Mouse (Mus musculus) heart, embryonic 14.5 days (tissue): Measurements from ENCODE around the gene Olfr218. TPM values are rescaled to one million over a fixed set of nuclear protein-coding genes. Genes with fewer than 3 reads are reported as not detected.

Experiments used
- ATAC-seq: fragments of 200-750 bp; cut with Nextera tagmentation; 2 replicates; pipeline ENCODE4 v1.8.0; 2017; ENCODE audit warnings: low read depth, moderate TSS enrichment; ENCODE audit not compliant: insufficient number of reproducible peaks, insufficient read depth, low FRiP score
- H3K27ac ChIP-seq, 2 experiments: fragments of 200-500 bp in 1 of 2; fragments of 300-500 bp in 1 of 2; sonication (generic) in 1 of 2; replicated peaks in 1 of 2; 2 replicates each; pipeline ENCODE4 v1.5.1; 2012 to 2014; ENCODE audit warnings: low read depth in 2 of 2, low read length in 2 of 2, control low read depth in 1 of 2, mild to moderate bottlenecking in 1 of 2, mixed read lengths in 1 of 2; ENCODE audit not compliant: control insufficient read depth in 1 of 2, insufficient read depth in 1 of 2
- H3K27me3 ChIP-seq: fragments of 300-500 bp; sonication (generic); 2 replicates; pipeline ENCODE4 v1.6.1; 2014; ENCODE audit warnings: mild to moderate bottlenecking, low read length, control low read depth; ENCODE audit not compliant: control insufficient read depth, insufficient read depth
- H3K36me3 ChIP-seq: fragments of 300-500 bp; sonication (generic); 2 replicates; pipeline ENCODE4 v1.6.1; 2014; ENCODE audit warnings: mild to moderate bottlenecking, control low read depth, low read length, mixed read lengths; ENCODE audit not compliant: control insufficient read depth, insufficient read depth
- H3K4me1 ChIP-seq, 2 experiments: fragments of 200-500 bp in 1 of 2; fragments of 300-500 bp in 1 of 2; sonication (generic) in 1 of 2; 2 replicates each; pipeline ENCODE4 v1.6.1; 2012 to 2014; ENCODE audit warnings: low read length in 2 of 2, control low read depth in 1 of 2, mixed read lengths in 1 of 2; ENCODE audit not compliant: control insufficient read depth in 2 of 2, insufficient read depth in 2 of 2
- H3K4me2 ChIP-seq: fragments of 300-500 bp; sonication (generic); 2 replicates; pipeline ENCODE4 v1.6.1; 2014; ENCODE audit warnings: mild to moderate bottlenecking, low read length
- H3K4me3 ChIP-seq, 2 experiments: fragments of 200-500 bp in 1 of 2; fragments of 300-500 bp in 1 of 2; sonication (generic) in 1 of 2; 2 replicates each; pipeline ENCODE4 v1.5.1; 2012 to 2014; ENCODE audit warnings: low read length in 2 of 2, mild to moderate bottlenecking in 2 of 2, control low read depth in 1 of 2, low read depth in 1 of 2, moderate library complexity in 1 of 2; ENCODE audit not compliant: control insufficient read depth in 1 of 2, insufficient read depth in 1 of 2
- H3K9ac ChIP-seq: fragments of 300-500 bp; sonication (generic); 2 replicates; pipeline ENCODE4 v1.6.1; 2014; ENCODE audit warnings: mild to moderate bottlenecking, low read length
- H3K9me3 ChIP-seq: fragments of 300-500 bp; sonication (generic); 2 replicates; pipeline ENCODE4 v1.6.1; 2016; ENCODE audit warnings: low read length, control low read depth; ENCODE audit not compliant: control insufficient read depth
- WGBS: fragments of 180-500 bp; shearing (Covaris S2); extraction: QIAGEN DNeasy Blood & Tissue Kit; methylation state at CpG from one replicate; pipeline ENCODE4 v1.1.7; 2014; 5-methylcytosine and 5-hydroxymethylcytosine counted together
- polyA plus RNA-seq: library from polyadenylated mRNA; unstranded; fragments of >200 nt; fragmentation: Nextera tagmentation; extraction: Ambion mirVana; gene quantifications from 2 replicates; pipeline ENCODE4 v1.2.1, GENCODE M21; 2014

Gene Olfr218
- not detected in 2 replicates for polyA plus RNA-seq

- no peak within 1 kb of the TSS for H3K27ac ChIP-seq
- no peak for ATAC-seq
- no peaks in the 10 kb centered on the region for H3K9me3 ChIP-seq
- WGBS, result 67% methylated on average over 5 of the region's 5 CpGs
- H3K9ac ChIP-seq, result no peak within 1 kb of the TSS
- no peaks in the 10 kb centered on the region for H3K4me1 ChIP-seq
- no peak within 1 kb of the TSS for H3K4me2 ChIP-seq
- H3K27me3 ChIP-seq, result no peaks in the 10 kb centered on the region
- H3K36me3 ChIP-seq, result no peaks in the 10 kb centered on the region
- no peak within 1 kb of the TSS for H3K4me3 ChIP-seq
These were observed at the start of gene Olfr218 for GRCm38 (mm10) chr1:173197508-173197907. TSS of gene Olfr218 (plus strand) at chr1:173197808.

GRCm38 (mm10) chr1:173174154-173174842 lies 23.3 kb upstream of the Olfr218 start:
- Histone ChIP-seq H3K27me3 (no peaks in the 10 kb centered on the region), H3K4me1 (no peaks in the 10 kb centered on the region), H3K4me2 (no peak overlapping the region), H3K9me3 (no peaks in the 10 kb centered on the region), H3K27ac (no peak overlapping the region), H3K36me3 (no peaks in the 10 kb centered on the region), H3K9ac (no peak overlapping the region), H3K4me3 (no peak overlapping the region)
- ATAC-seq, result no peak

GRCm38 (mm10) chr1:173190540-173190939 lies 7.1 kb upstream of the Olfr218 start, which contains the start of gene Olfr1406:
TSS of gene Olfr1406 (minus strand) at chr1:173190640.
- no peak within 1 kb of the TSS for H3K9ac ChIP-seq
- whole genome bisulfite sequencing, result 43% methylated on average over 3 of the region's 3 CpGs
- no peak within 1 kb of the TSS for H3K4me3 ChIP-seq
- no peaks in the 10 kb centered on the region for H3K36me3 ChIP-seq
- no peak within 1 kb of the TSS for H3K4me2 ChIP-seq
- H3K27ac ChIP-seq, result no peak within 1 kb of the TSS
- no peak for ATAC-seq
- H3K9me3 ChIP-seq, result no peaks in the 10 kb centered on the region
- H3K4me1 ChIP-seq, result no peaks in the 10 kb centered on the region
- H3K27me3 ChIP-seq, result no peaks in the 10 kb centered on the region

GRCm38 (mm10) chr1:173192059-173192458 lies 5.5 kb upstream of the Olfr218 start:
- H3K36me3 ChIP-seq, result no peaks in the 10 kb centered on the region
- no peak overlapping the region for H3K4me2 ChIP-seq
- H3K4me1 ChIP-seq, result no peaks in the 10 kb centered on the region
- no peak for ATAC-seq
- H3K4me3 ChIP-seq, result no peak overlapping the region
- 37% methylated on average over 3 of the region's 3 CpGs for WGBS
- no peak overlapping the region for H3K27ac ChIP-seq
- H3K27me3 ChIP-seq, result no peaks in the 10 kb centered on the region
- no peaks in the 10 kb centered on the region for H3K9me3 ChIP-seq
- H3K9ac ChIP-seq, result no peak overlapping the region

GRCm38 (mm10) chr1:173196359-173196758 lies 1.2 kb upstream of the Olfr218 start:
- WGBS, result 73% methylated on average over 2 of the region's 2 CpGs
- no peak for ATAC-seq

GRCm38 (mm10) chr1:173212092-173212491 lies 14.5 kb downstream of the Olfr218 start, which contains the start of gene Olfr1404:
TSS of gene Olfr1404 (plus strand) at chr1:173212392.
- WGBS, result 72% methylated on average over 5 of the region's 5 CpGs
- Histone ChIP-seq H3K4me2 (no peak within 1 kb of the TSS), H3K9ac (no peak within 1 kb of the TSS), H3K27ac (no peak within 1 kb of the TSS), H3K9me3 (0 out of 2 replicates have a peak, but pooled peaks cover 4% of the 10 kb centered on the region), H3K4me3 (no peak within 1 kb of the TSS), H3K27me3 (no peaks in the 10 kb centered on the region), H3K4me1 (no peaks in the 10 kb centered on the region), H3K36me3 (no peaks in the 10 kb centered on the region)
- ATAC-seq, result no peak

More at GRCm38 (mm10) chr1:173196359-173196758, 1.2 kb upstream of the Olfr218 start:
- no peak overlapping the region for H3K4me2 ChIP-seq
- no peaks in the 10 kb centered on the region for H3K27me3 ChIP-seq
- no peaks in the 10 kb centered on the region for H3K9me3 ChIP-seq
- no peaks in the 10 kb centered on the region for H3K36me3 ChIP-seq
- H3K4me3 ChIP-seq, result no peak overlapping the region
- no peaks in the 10 kb centered on the region for H3K4me1 ChIP-seq
- H3K9ac ChIP-seq, result no peak overlapping the region
- no peak overlapping the region for H3K27ac ChIP-seq

- Histone ChIP-seq H3K27me3 (no peaks in the 10 kb centered on the region), H3K4me1 (no peaks in the 10 kb centered on the region), H3K4me2 (no peak overlapping the region), H3K4me3 (no peak overlapping the region), H3K36me3 (no peaks in the 10 kb centered on the region), H3K27ac (no peak overlapping the region), H3K9me3 (no peaks in the 10 kb centered on the region), H3K9ac (no peak overlapping the region)
- WGBS, result 71% methylated on average over 3 of the region's 3 CpGs
- ATAC-seq, result no peak
These were observed 18.9 kb downstream of the Olfr218 start for GRCm38 (mm10) chr1:173216481-173216880.

GRCm38 (mm10) chr1:173227081-173227480 lies 29.5 kb downstream of the Olfr218 start, which contains the start of gene Fcer1a:
TSS of gene Fcer1a (minus strand) at chr1:173227214.
- no peaks in the 10 kb centered on the region for H3K27me3 ChIP-seq
- H3K4me3 ChIP-seq, result no peak within 1 kb of the TSS
- H3K36me3 ChIP-seq, result no peaks in the 10 kb centered on the region
- H3K27ac ChIP-seq, result no peak within 1 kb of the TSS
- no peaks in the 10 kb centered on the region for H3K9me3 ChIP-seq
- WGBS, result 65% methylated on average over 2 of the region's 2 CpGs
- H3K4me2 ChIP-seq, result no peak within 1 kb of the TSS
- H3K9ac ChIP-seq, result no peak within 1 kb of the TSS
- H3K4me1 ChIP-seq, result no peaks in the 10 kb centered on the region
- no peak for ATAC-seq
